Mouse (Mus musculus) ovary, adult 18-20 months (tissue): ENCODE results near the gene Mboat2.

Experiments
- DNase-seq: peaks from one replicate; pipeline ENCODE4 v3.0.0; 2022; ENCODE audit warnings: low spot score, mixed read lengths

The Mboat2 gene

GRCm38 (mm10) chr12:24863762-24864161 is 33.1 kb downstream of the Mboat2 start:
- DNase-seq = no peak

- DNase-seq = no peak
These were observed 36.0 kb downstream of the Mboat2 start for GRCm38 (mm10) chr12:24866645-24867044.

- DNase-seq = no peak
These were observed 38.0 kb downstream of the Mboat2 start for GRCm38 (mm10) chr12:24868694-24869093.

GRCm38 (mm10) chr12:24869231-24869630 is 38.6 kb downstream of the Mboat2 start:
- no peak for DNase-seq

- DNase-seq = no peak
These were observed 40.2 kb downstream of the Mboat2 start for GRCm38 (mm10) chr12:24870901-24871300.

GRCm38 (mm10) chr12:24872264-24872663 is 41.6 kb downstream of the Mboat2 start:
- DNase-seq = no peak

GRCm38 (mm10) chr12:24872689-24873088 is 42.0 kb downstream of the Mboat2 start:
- no peak for DNase-seq

- no peak for DNase-seq
These were observed 45.2 kb downstream of the Mboat2 start for GRCm38 (mm10) chr12:24875908-24876307.

- no peak for DNase-seq
These were observed 46.6 kb downstream of the Mboat2 start for GRCm38 (mm10) chr12:24877231-24877630.

GRCm38 (mm10) chr12:24878090-24878489 is 47.4 kb downstream of the Mboat2 start:
- DNase-seq = no peak

- DNase-seq = no peak
These were observed 48.2 kb downstream of the Mboat2 start for GRCm38 (mm10) chr12:24878735-24879362.

GRCm38 (mm10) chr12:24879613-24880029 is 48.9 kb downstream of the Mboat2 start:
- no peak for DNase-seq

- no peak for DNase-seq
These were observed 52.6 kb downstream of the Mboat2 start for GRCm38 (mm10) chr12:24883279-24883678.

GRCm38 (mm10) chr12:24886800-24887199 is 56.1 kb downstream of the Mboat2 start:
- DNase-seq = no peak

- DNase-seq = no peak
These were observed 58.8 kb downstream of the Mboat2 start for GRCm38 (mm10) chr12:24889371-24890051.

GRCm38 (mm10) chr12:24890158-24890557 is 59.5 kb downstream of the Mboat2 start:
- no peak for DNase-seq

- no peak for DNase-seq
These were observed 60.2 kb downstream of the Mboat2 start for GRCm38 (mm10) chr12:24890684-24891459.

- peak; percentile 17 for DNase-seq
These were observed 61.9 kb downstream of the Mboat2 start for GRCm38 (mm10) chr12:24892536-24892935.

GRCm38 (mm10) chr12:24893777-24894468 is 63.2 kb downstream of the Mboat2 start:
- peak; percentile 24 for DNase-seq

GRCm38 (mm10) chr12:24895352-24895751 is 64.7 kb downstream of the Mboat2 start:
- DNase-seq = no peak

GRCm38 (mm10) chr12:24897354-24897753 is 66.7 kb downstream of the Mboat2 start:
- no peak for DNase-seq

- no peak for DNase-seq
These were observed 67.5 kb downstream of the Mboat2 start for GRCm38 (mm10) chr12:24898226-24898625.
